Mouse (Mus musculus): Measurements from ENCODE around the gene Adgrd1. TPM values are rescaled to one million over a fixed set of nuclear protein-coding genes. Genes with fewer than 3 reads are reported as not detected.

Adgrd1 gene
- total and polyA plus RNA-seq, 3 experiments: 0.04 to 0.07 TPM; not detected in 1

GRCm38 (mm10) chr5:129208845-129209244 is 112.3 kb downstream of the Adgrd1 start:
- dilution Hi-C loops (cut with MboI; ENCODE audit: extremely low pct_ligation_motif_present, extremely low pct_unique_long_range_greater_than_20kb, low sequenced_read_pairs): no loop called here
- DNase-seq (ENCODE audit: extremely low read depth): no peak
- no peaks in the 10 kb centered on the region for H3K79me2 ChIP-seq (replicated peaks; ENCODE audit: control insufficient read depth, extremely low read depth, insufficient read depth, poor library complexity, severe bottlenecking)

GRCm38 (mm10) chr5:129211385-129212031 is 115.0 kb downstream of the Adgrd1 start:
- H3K36me3 ChIP-seq (replicated peaks in 1 of 2; ENCODE audit: control insufficient read depth in 1 of 2, insufficient read depth in 1 of 2, low read length in 1 of 2): no peaks in the 10 kb centered on the region
- dilution Hi-C loops (cut with MboI; ENCODE audit: extremely low pct_ligation_motif_present, extremely low pct_unique_long_range_greater_than_20kb, low sequenced_read_pairs) (no loop called here), in situ Hi-C loops (cut with MboI; ENCODE audit: low pct_ligation_motif_present, low pct_unique_long_range_greater_than_20kb, low sequenced_read_pairs) (no loop called here)
- no peak overlapping the region for H3K9ac ChIP-seq (ENCODE audit: insufficient read depth, low read depth)
- peaks cover 51% of the 10 kb centered on the region for H3K9me3 ChIP-seq (replicated peaks; ENCODE audit: low read length)
- no peak overlapping the region for H3K4me3 ChIP-seq (replicated peaks in 1 of 3; ENCODE audit: low read depth in 2 of 3, low read length in 2 of 3, poor library complexity in 1 of 3)
- no peaks in the 10 kb centered on the region for H3K4me1 ChIP-seq (ENCODE audit: control insufficient read depth in 1 of 2, insufficient read depth in 2 of 2)
- DNase-seq (ENCODE audit: extremely low read depth): no peak
- no peak overlapping the region for H3K4me2 ChIP-seq (ENCODE audit: insufficient read depth, low read depth, poor library complexity, severe bottlenecking)
- H3K79me2 ChIP-seq (replicated peaks; ENCODE audit: control insufficient read depth, extremely low read depth, insufficient read depth, poor library complexity, severe bottlenecking): no peaks in the 10 kb centered on the region
- TF ChIP-seq ETS1 (conservative IDR thresholded peaks at IDR 0.05; ENCODE audit: low read depth, low read length): no peak
- no peak for TF ChIP-seq MAZ (IDR thresholded peaks at IDR 0.05; ENCODE audit: low read depth, low read length)
- no peak for TF ChIP-seq SMC3 (IDR thresholded peaks at IDR 0.05; ENCODE audit: low read depth, low read length)
- no peak for TF ChIP-seq USF2 (conservative IDR thresholded peaks at IDR 0.05; ENCODE audit: low read depth, low read length)
- TF ChIP-seq MAFK (IDR thresholded peaks at IDR 0.05; ENCODE audit: insufficient replicate concordance, low read length): no peak
- TF ChIP-seq CTCF (conservative IDR thresholded peaks at IDR 0.05 in 1 of 2, IDR thresholded peaks at IDR 0.05 in 1 of 2; ENCODE audit: low read depth in 2 of 2, low read length in 2 of 2): no peak
- no peak for TF ChIP-seq BHLHE40 (IDR thresholded peaks at IDR 0.05; ENCODE audit: low read depth, low read length)
- no peak for TF ChIP-seq MAX (IDR thresholded peaks at IDR 0.05; ENCODE audit: low read length)
- TF ChIP-seq JUN (IDR thresholded peaks at IDR 0.05; ENCODE audit: insufficient read depth, low read depth, low read length): no peak
- no peak for TF ChIP-seq TBP (conservative IDR thresholded peaks at IDR 0.05; ENCODE audit: low read depth, low read length)
- no peaks in the 10 kb centered on the region for H3K27me3 ChIP-seq (replicated peaks)
- H3K27ac ChIP-seq (ENCODE audit: insufficient read depth, low read depth): no peak overlapping the region

More at GRCm38 (mm10) chr5:129208845-129209244, 112.3 kb downstream of the Adgrd1 start:
- H3K4me2 ChIP-seq (ENCODE audit: insufficient read depth, low read depth, poor library complexity, severe bottlenecking): no peak overlapping the region
- TF ChIP-seq ZMIZ1 (IDR thresholded peaks at IDR 0.05; ENCODE audit: low read depth, low read length): no peak
- no peak for TF ChIP-seq CTCF (conservative IDR thresholded peaks at IDR 0.05 in 1 of 2, IDR thresholded peaks at IDR 0.05 in 1 of 2; ENCODE audit: low read depth in 2 of 2, low read length in 2 of 2)
- TF ChIP-seq SIN3A (IDR thresholded peaks at IDR 0.05; ENCODE audit: low read length): no peak
- no peak for TF ChIP-seq CHD2 (IDR thresholded peaks at IDR 0.05; ENCODE audit: low read length)
- no peak for TF ChIP-seq MAZ (IDR thresholded peaks at IDR 0.05; ENCODE audit: low read depth, low read length)
- no peak for TF ChIP-seq RCOR1 (conservative IDR thresholded peaks at IDR 0.05; ENCODE audit: low read depth, low read length)
- no peak for TF ChIP-seq UBTF (IDR thresholded peaks at IDR 0.05; ENCODE audit: low read depth, low read length)
- no peak for TF ChIP-seq NRF1 (IDR thresholded peaks at IDR 0.05; ENCODE audit: low read depth, low read length)
- TF ChIP-seq ZNF384 (IDR thresholded peaks at IDR 0.05; ENCODE audit: low read depth, low read length): no peak
- no peak for TF ChIP-seq RAD21 (IDR thresholded peaks at IDR 0.05; ENCODE audit: low read depth, low read length)
- no peaks in the 10 kb centered on the region for H3K36me3 ChIP-seq (replicated peaks in 1 of 2; ENCODE audit: control insufficient read depth in 1 of 2, insufficient read depth in 1 of 2, low read length in 1 of 2)
- no peak overlapping the region for H3K4me3 ChIP-seq (replicated peaks in 1 of 3; ENCODE audit: low read depth in 2 of 3, low read length in 2 of 3, poor library complexity in 1 of 3)
- no peak overlapping the region for H3K27ac ChIP-seq (ENCODE audit: insufficient read depth, low read depth)
- H3K9ac ChIP-seq (ENCODE audit: insufficient read depth, low read depth): no peak overlapping the region
- no peaks in the 10 kb centered on the region for H3K4me1 ChIP-seq (ENCODE audit: control insufficient read depth in 1 of 2, insufficient read depth in 2 of 2)
- H3K9me3 ChIP-seq (replicated peaks; ENCODE audit: low read length): peaks cover 44% of the 10 kb centered on the region
- in situ Hi-C loops (cut with MboI; ENCODE audit: low pct_ligation_motif_present, low pct_unique_long_range_greater_than_20kb, low sequenced_read_pairs): no loop called here
- no peaks in the 10 kb centered on the region for H3K27me3 ChIP-seq (replicated peaks)
